Mouse (Mus musculus) thymus, adult 2 months (tissue): ENCODE results near the gene Ltbp1.

Experiments used
- CTCF ChIP-seq: fragments of 200-500 bp; IDR thresholded peaks from 2 replicates; pipeline ENCODE4 v1.5.1; 2012; ENCODE audit warnings: mild to moderate bottlenecking, control low read depth, low read length, moderate library complexity, borderline replicate concordance; ENCODE audit not compliant: control insufficient read depth, poor library complexity, insufficient read depth; ENCODE audit errors: extremely low read depth
- POLR2A ChIP-seq: fragments of 200-500 bp; IDR thresholded peaks from 2 replicates; pipeline ENCODE4 v1.6.1; 2012; ENCODE audit warnings: mild to moderate bottlenecking, low read length, control low read depth, moderate library complexity; ENCODE audit not compliant: control insufficient read depth, poor library complexity, insufficient read depth; ENCODE audit errors: extremely low read depth

- TF ChIP-seq CTCF = no peak
- TF ChIP-seq POLR2A = no peak
These were observed 30.2 kb upstream of the Ltbp1 start for GRCm38 (mm10) chr17:74975192-74975591.
